Mouse (Mus musculus): Measurements from ENCODE around the gene Nectin1. TPM values are rescaled to one million over a fixed set of nuclear protein-coding genes. Genes with fewer than 3 reads are reported as not detected.

The Nectin1 gene
- polyA plus RNA-seq, 2 experiments = 1.1 to 1.2 TPM

DNA sequence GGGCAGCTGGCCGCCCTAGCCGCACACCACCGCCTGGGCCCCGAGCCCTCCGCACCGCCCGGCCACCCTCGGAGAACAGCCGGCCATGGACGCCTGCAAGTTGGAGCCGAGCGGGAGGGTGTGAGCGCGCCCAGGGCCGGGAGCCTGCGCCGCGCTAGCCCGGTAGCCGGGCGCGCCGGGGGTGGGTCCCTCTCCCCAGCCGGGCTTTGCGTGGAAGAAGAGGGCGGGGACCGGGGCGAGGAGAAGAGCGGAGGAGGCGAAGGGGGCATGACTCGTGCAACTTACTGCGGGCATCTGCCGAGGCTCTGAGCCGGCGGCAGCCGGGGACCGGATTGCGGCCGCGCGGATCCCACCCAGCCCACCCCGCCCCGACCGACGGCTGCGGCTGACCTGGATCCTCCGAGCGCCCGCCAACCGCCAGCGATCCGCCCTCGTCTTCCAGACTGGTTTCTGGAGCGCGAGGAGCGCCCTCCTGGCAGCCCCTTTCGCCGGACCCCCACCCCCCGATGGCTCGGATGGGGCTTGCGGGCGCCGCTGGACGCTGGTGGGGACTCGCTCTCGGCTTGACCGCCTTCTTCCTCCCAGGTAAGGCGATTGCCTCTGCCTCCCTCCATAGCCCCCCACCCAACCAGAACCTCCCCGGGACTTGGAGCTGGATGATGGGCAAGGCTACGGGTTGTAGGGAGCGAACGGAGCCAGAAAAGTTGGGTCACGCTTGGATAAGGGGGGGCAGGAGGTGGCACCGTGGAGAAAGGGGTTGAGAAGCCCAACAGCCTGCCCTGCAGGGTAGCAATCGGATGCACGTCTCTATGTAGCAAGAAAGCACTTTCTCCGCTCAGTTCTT lies 576 bp downstream of the Nectin1 start:
- TF ChIP-seq CTCF (IDR thresholded peaks at IDR 0.05; ENCODE audit: low read depth) = no peak
- no peak for TF ChIP-seq EP300 (IDR thresholded peaks at IDR 0.05; ENCODE audit: low read depth)
- Histone ChIP-seq H3K9me3 (ENCODE audit: control insufficient read depth, low read length) (no peaks in the 10 kb centered on the region), H3K9ac (replicated peaks) (no peak overlapping the region; the same call in 1 of the 2 replicates), H3K4me1 (replicated peaks; ENCODE audit: control insufficient read depth in 2 of 2, insufficient read depth in 2 of 2, low read length in 1 of 2) (no peaks in the 10 kb centered on the region), H3K4me3 (ENCODE audit: insufficient read depth in 1 of 2, low read depth in 2 of 2, low read length in 2 of 2) (peak overlapping the region; percentile 50 to 52), H3K27ac (no peak overlapping the region), H3K4me2 (ENCODE audit: low read depth) (peak overlapping the region; percentile 70), H3K36me3 (replicated peaks; ENCODE audit: control insufficient read depth, insufficient read depth, low read depth) (no peaks in the 10 kb centered on the region), H3K27me3 (ENCODE audit: control insufficient read depth, insufficient read depth, low read length) (peaks cover 28% of the 10 kb centered on the region)
- peak; percentile 45 for ATAC-seq (ENCODE audit: insufficient read depth)
- no peak for DNase-seq (ENCODE audit: low read depth in 3 of 3, low spot score in 3 of 3)
- WGBS (ENCODE audit: insufficient replicate concordance) = under 1% methylated on average over 46 of the region's 77 CpGs

DNA sequence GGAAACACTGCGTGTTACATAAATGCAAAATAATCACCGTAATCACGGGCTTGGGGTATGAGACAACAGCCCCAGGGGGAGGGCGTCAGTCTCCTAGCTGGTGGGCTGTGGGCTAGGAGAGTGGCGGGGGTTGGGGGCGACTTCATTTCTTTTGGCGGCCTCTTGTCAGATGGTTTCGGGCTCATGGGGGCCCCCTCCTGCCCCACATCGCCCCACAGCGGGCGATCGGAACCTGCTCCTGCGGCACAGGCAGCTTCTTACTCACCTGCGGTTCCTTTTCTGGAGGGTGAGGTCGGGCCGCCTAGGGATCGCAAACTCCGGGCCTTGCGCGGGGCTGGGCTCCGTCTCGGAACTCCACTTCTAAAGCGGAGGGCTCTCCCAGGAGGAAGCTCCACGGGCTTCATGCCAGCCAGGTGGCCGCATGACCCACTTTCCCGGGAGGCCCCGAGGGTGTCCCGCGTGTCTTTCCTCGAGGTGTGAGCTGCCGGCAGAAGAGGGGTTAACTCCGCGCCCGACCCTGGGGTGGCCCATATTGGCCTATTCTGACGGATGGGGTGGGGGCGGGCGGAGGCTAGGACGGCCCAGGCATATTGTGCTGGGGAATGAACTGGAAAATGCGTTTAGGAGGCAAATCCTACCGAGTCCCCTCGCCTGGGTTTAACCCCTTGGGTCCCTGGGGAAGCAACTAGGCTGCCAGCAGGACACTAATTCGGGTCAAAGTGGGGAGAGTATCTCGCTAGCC lies 1.4 kb downstream of the Nectin1 start:
- Histone ChIP-seq H3K27me3 (ENCODE audit: control insufficient read depth, insufficient read depth, low read length) (peaks cover 28% of the 10 kb centered on the region), H3K36me3 (replicated peaks; ENCODE audit: control insufficient read depth, insufficient read depth, low read depth) (no peaks in the 10 kb centered on the region), H3K27ac (no peak overlapping the region), H3K4me1 (replicated peaks; ENCODE audit: control insufficient read depth in 2 of 2, insufficient read depth in 2 of 2, low read length in 1 of 2) (no peaks in the 10 kb centered on the region), H3K9me3 (ENCODE audit: control insufficient read depth, low read length) (no peaks in the 10 kb centered on the region), H3K4me2 (ENCODE audit: low read depth) (peak overlapping the region; percentile 70), H3K9ac (replicated peaks) (no peak overlapping the region), H3K4me3 (ENCODE audit: insufficient read depth in 1 of 2, low read depth in 2 of 2, low read length in 2 of 2) (peak overlapping the region; percentile 50 to 52)
- ATAC-seq (ENCODE audit: insufficient read depth) (no peak), DNase-seq (ENCODE audit: low read depth in 3 of 3, low spot score in 3 of 3) (no peak)
- no peak for TF ChIP-seq EP300 (IDR thresholded peaks at IDR 0.05; ENCODE audit: low read depth)
- TF ChIP-seq CTCF (IDR thresholded peaks at IDR 0.05; ENCODE audit: low read depth) = no peak
- whole genome bisulfite sequencing (ENCODE audit: insufficient replicate concordance) = 1% methylated on average over 43 of the region's 43 CpGs

DNA sequence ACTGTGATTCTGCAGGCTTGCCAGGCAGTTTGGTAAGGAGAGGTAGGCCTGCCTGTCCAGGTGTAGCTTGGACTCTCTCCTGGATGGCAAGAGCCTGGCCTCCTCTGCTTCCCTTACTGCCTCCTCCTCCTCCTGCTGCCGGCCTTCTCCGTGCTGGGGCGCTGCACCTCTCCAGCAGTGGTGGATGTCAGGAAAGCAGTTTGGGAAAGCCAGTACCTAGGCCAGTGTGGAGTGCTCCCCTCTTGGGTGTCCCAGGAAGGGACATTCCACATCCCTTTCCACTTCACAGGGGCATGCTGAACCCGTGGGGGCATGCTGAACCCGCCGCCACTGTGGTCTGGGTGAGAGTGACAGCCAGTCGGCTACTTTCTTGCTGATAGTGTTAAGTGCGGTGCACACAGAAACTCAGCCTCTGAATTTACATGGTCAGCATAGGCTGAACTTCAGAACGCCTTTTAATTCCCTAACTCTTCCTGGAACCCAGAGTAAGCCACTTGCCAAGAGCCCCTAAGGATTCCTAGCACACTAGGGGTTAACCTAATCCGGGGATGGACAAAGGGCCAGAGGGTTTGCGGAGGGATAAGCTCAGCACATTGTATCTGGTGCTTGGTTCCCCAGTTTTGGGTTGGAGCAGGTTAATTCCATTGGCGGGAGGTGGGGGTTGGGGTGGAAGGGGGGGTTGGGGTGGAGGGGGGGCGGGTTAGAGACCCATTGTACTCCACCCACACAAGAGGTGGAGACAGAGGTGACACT lies 2.3 kb downstream of the Nectin1 start:
- peaks cover 28% of the 10 kb centered on the region for H3K27me3 ChIP-seq (ENCODE audit: control insufficient read depth, insufficient read depth, low read length)
- DNase-seq (ENCODE audit: low read depth in 3 of 3, low spot score in 3 of 3) = no peak
- H3K4me1 ChIP-seq (replicated peaks; ENCODE audit: control insufficient read depth in 2 of 2, insufficient read depth in 2 of 2, low read length in 1 of 2) = no peaks in the 10 kb centered on the region
- no peaks in the 10 kb centered on the region for H3K9me3 ChIP-seq (ENCODE audit: control insufficient read depth, low read length)
- TF ChIP-seq EP300 (IDR thresholded peaks at IDR 0.05; ENCODE audit: low read depth) = no peak
- TF ChIP-seq CTCF (IDR thresholded peaks at IDR 0.05; ENCODE audit: low read depth) = no peak
- H3K4me2 ChIP-seq (ENCODE audit: low read depth) = peak overlapping the region; percentile 70
- H3K9ac ChIP-seq (replicated peaks) = no peak overlapping the region
- peak overlapping the region; percentile 26 to 50 for H3K4me3 ChIP-seq (ENCODE audit: insufficient read depth in 1 of 2, low read depth in 2 of 2, low read length in 2 of 2)
- no peaks in the 10 kb centered on the region for H3K36me3 ChIP-seq (replicated peaks; ENCODE audit: control insufficient read depth, insufficient read depth, low read depth)
- no peak overlapping the region for H3K27ac ChIP-seq
- ATAC-seq (ENCODE audit: insufficient read depth) = no peak
- WGBS (ENCODE audit: insufficient replicate concordance) = 13% methylated on average over 13 of the region's 13 CpGs

DNA sequence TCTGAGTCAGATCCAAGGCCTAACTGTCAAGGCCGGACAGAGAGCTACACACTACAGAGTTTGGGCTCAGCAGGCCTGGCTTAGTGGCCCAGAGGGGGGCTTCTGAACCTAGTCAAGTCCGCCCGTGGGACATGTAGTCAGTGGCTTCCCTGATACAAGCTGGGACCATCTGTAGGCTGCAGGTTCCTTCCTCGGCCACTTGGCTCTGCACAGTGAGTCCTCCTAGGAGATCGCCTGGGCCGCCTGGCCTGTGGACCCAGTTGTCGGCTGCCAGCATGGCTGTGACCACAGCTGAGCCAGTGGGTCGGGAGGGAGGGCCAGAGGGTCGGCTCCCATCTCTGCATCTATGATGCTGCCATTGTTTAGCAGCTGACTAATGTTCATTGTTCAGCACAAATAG lies 3.9 kb downstream of the Nectin1 start:
- no peak overlapping the region for H3K4me3 ChIP-seq (ENCODE audit: insufficient read depth in 1 of 2, low read depth in 2 of 2, low read length in 2 of 2)
- H3K4me1 ChIP-seq (replicated peaks; ENCODE audit: control insufficient read depth in 2 of 2, insufficient read depth in 2 of 2, low read length in 1 of 2) = no peaks in the 10 kb centered on the region
- H3K9me3 ChIP-seq (ENCODE audit: control insufficient read depth, low read length) = no peaks in the 10 kb centered on the region
- ATAC-seq (ENCODE audit: insufficient read depth) = no peak
- H3K27ac ChIP-seq = no peak overlapping the region
- no peaks in the 10 kb centered on the region for H3K36me3 ChIP-seq (replicated peaks; ENCODE audit: control insufficient read depth, insufficient read depth, low read depth)
- peaks cover 28% of the 10 kb centered on the region for H3K27me3 ChIP-seq (ENCODE audit: control insufficient read depth, insufficient read depth, low read length)
- 50% methylated on average over 9 of the region's 9 CpGs for WGBS (ENCODE audit: insufficient replicate concordance)
- TF ChIP-seq EP300 (IDR thresholded peaks at IDR 0.05; ENCODE audit: low read depth) = no peak
- no peak for TF ChIP-seq CTCF (IDR thresholded peaks at IDR 0.05; ENCODE audit: low read depth)
- no peak overlapping the region for H3K9ac ChIP-seq (replicated peaks)
- DNase-seq (ENCODE audit: low read depth in 3 of 3, low spot score in 3 of 3) = no peak
- no peak overlapping the region for H3K4me2 ChIP-seq (ENCODE audit: low read depth)

Measured in liver, embryonic 14.5 days (tissue).